Comparison of ENCODE assay signal across 28 mouse cellular contexts in the genomic region with DNA sequence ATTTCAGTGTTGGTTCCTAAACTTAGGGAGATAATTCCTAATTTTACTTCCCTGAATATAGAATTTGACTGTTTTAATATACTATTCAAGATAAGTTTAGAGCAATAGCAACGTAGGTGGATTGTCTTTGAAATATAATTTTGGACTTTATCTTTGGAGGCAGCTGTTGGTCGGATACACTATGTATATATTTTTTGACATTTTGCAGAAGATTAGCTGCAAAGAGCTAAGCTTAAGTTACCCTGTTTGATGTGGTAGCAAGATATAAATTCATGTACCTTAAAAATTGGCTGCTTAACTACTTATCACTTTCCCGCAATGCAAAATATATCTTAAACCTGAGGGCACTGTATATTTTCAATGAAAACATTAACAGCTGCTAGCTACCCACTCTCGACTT.
"Had no signal": no experiment of that assay in that cellular context is flagged by ENCODE, and none has a peak within 500 bp of the region (broad histone marks: within the 10 kb centered on the region; RNA-seq: fewer than 3 reads in every experiment).

No protein-coding gene starts in this region.

- H3K36me3 ChIP-seq: limb, embryonic 10.5 days; limb, embryonic 12.5 days; limb, embryonic 13.5 days; limb, embryonic 15.5 days; liver, embryonic 12.5 days; liver, embryonic 13.5 days; liver, embryonic 15.5 days; lung, embryonic 15.5 days; midbrain, embryonic 10.5 days; midbrain, embryonic 12.5 days; midbrain, embryonic 13.5 days; midbrain, embryonic 15.5 days; neural tube, embryonic 12.5 days had no signal

- DNase-seq: left cerebral cortex, postnatal 4 days; liver; liver, embryonic 13.5 days; liver, postnatal 0 days; lung, adult 18-20 months; lung, adult 2 months; lung, embryonic 14.5 days; lung, postnatal 10 days; lung, postnatal 14 days; lung, postnatal 36 days; lung, postnatal 4 days; midbrain, embryonic 14.5 days had no signal

- H3K27me3 ChIP-seq: limb, embryonic 12.5 days; limb, embryonic 13.5 days; limb, embryonic 15.5 days; liver, embryonic 12.5 days; liver, embryonic 13.5 days; liver, embryonic 15.5 days; lung, embryonic 15.5 days; megakaryocyte, embryonic 14.5 days; midbrain, embryonic 12.5 days; midbrain, embryonic 13.5 days; midbrain, embryonic 15.5 days; neural tube, embryonic 12.5 days had no signal

- H3K27ac ChIP-seq: limb, embryonic 10.5 days; limb, embryonic 12.5 days; limb, embryonic 13.5 days; limb, embryonic 15.5 days; liver, embryonic 12.5 days; liver, embryonic 13.5 days; liver, embryonic 14.5 days; liver, embryonic 15.5 days; lung, embryonic 15.5 days; macrophage; midbrain, embryonic 10.5 days; midbrain, embryonic 12.5 days; midbrain, embryonic 13.5 days; midbrain, embryonic 15.5 days; neural tube, embryonic 12.5 days had no signal

- H3K4me1 ChIP-seq: limb, embryonic 10.5 days; limb, embryonic 12.5 days; limb, embryonic 13.5 days; limb, embryonic 15.5 days; liver, embryonic 12.5 days; liver, embryonic 13.5 days; liver, embryonic 15.5 days; lung, embryonic 15.5 days; megakaryocyte, embryonic 14.5 days; midbrain, embryonic 10.5 days; midbrain, embryonic 12.5 days; midbrain, embryonic 13.5 days; midbrain, embryonic 15.5 days; neural tube, embryonic 12.5 days had no signal

- H3K9ac ChIP-seq: limb, embryonic 12.5 days; limb, embryonic 13.5 days; limb, embryonic 15.5 days; liver, embryonic 12.5 days; liver, embryonic 13.5 days; liver, embryonic 14.5 days; liver, embryonic 15.5 days; liver, postnatal 0 days; lung, embryonic 14.5 days; lung, embryonic 15.5 days; midbrain, embryonic 12.5 days; midbrain, embryonic 13.5 days; midbrain, embryonic 15.5 days; neural tube, embryonic 12.5 days had no signal

- H3K4me3 ChIP-seq: limb, embryonic 10.5 days; limb, embryonic 12.5 days; limb, embryonic 13.5 days; limb, embryonic 15.5 days; liver, embryonic 12.5 days; liver, embryonic 13.5 days; liver, embryonic 15.5 days; lung, embryonic 15.5 days; megakaryocyte, embryonic 14.5 days; midbrain, embryonic 10.5 days; midbrain, embryonic 12.5 days; midbrain, embryonic 13.5 days; midbrain, embryonic 15.5 days; myocyte; neural tube, embryonic 12.5 days had no signal

- H3K9me3 ChIP-seq: limb, embryonic 10.5 days; limb, embryonic 12.5 days; limb, embryonic 13.5 days; limb, embryonic 15.5 days; liver, embryonic 12.5 days; liver, embryonic 13.5 days; liver, embryonic 15.5 days; lung, embryonic 15.5 days; megakaryocyte, embryonic 14.5 days; midbrain, embryonic 10.5 days; midbrain, embryonic 12.5 days; midbrain, embryonic 13.5 days; midbrain, embryonic 15.5 days; neural tube, embryonic 12.5 days had no signal
